Mouse (Mus musculus) adrenal gland, postnatal 36 days (tissue): Measurements from ENCODE around the gene Ncor2. TPM values are rescaled to one million over a fixed set of nuclear protein-coding genes. Genes with fewer than 3 reads are reported as not detected.

Experiments used
- DNase-seq, 2 experiments: peaks; one replicate each; pipeline ENCODE4 v3.0.0; 2021; ENCODE audit warnings: mixed read lengths in 1 of 2
- total RNA-seq, 2 experiments: library from RNA; stranded (reverse); gene quantifications; 2 replicates each; pipeline ENCODE4 v1.2.3; 2021

Ncor2 gene
- total RNA-seq, 2 experiments from 2014 or later: 217 to 310 TPM

GRCm38 (mm10) chr5:125066479-125067471 is 112.2 kb downstream of the Ncor2 start:
- DNase-seq: peak; percentile 88 to 91

GRCm38 (mm10) chr5:125063015-125063414 is 116.0 kb downstream of the Ncor2 start:
- peak; percentile 55 to 59 for DNase-seq

GRCm38 (mm10) chr5:125058267-125058668 is 120.8 kb downstream of the Ncor2 start:
- DNase-seq: peak; percentile 86 to 90

GRCm38 (mm10) chr5:125057555-125058266 is 121.3 kb downstream of the Ncor2 start:
- DNase-seq: peak in 1 of 2 experiments; percentile 31

- DNase-seq: peak; percentile 83 to 88
Measured at GRCm38 (mm10) chr5:125056696-125057554, 122.1 kb downstream of the Ncor2 start.

GRCm38 (mm10) chr5:125056331-125056695 is 122.7 kb downstream of the Ncor2 start:
- peak; percentile 69 to 76 for DNase-seq

- DNase-seq: no peak
Measured at GRCm38 (mm10) chr5:125055901-125056300, 123.1 kb downstream of the Ncor2 start.

GRCm38 (mm10) chr5:125053661-125054060 is 125.4 kb downstream of the Ncor2 start:
- DNase-seq: no peak

GRCm38 (mm10) chr5:125052603-125053488 is 126.2 kb downstream of the Ncor2 start:
- peak; percentile 90 to 91 for DNase-seq

GRCm38 (mm10) chr5:125052237-125052602 is 126.8 kb downstream of the Ncor2 start:
- peak in 1 of 2 experiments; percentile 41 for DNase-seq

- no peak for DNase-seq
Measured at GRCm38 (mm10) chr5:125049481-125049880, 129.5 kb downstream of the Ncor2 start.

- no peak for DNase-seq
Measured at GRCm38 (mm10) chr5:125046436-125046835, 132.6 kb downstream of the Ncor2 start.

GRCm38 (mm10) chr5:125045202-125045601 is 133.8 kb downstream of the Ncor2 start:
- no peak for DNase-seq

- no peak for DNase-seq
Measured at GRCm38 (mm10) chr5:125043448-125043847, 135.6 kb downstream of the Ncor2 start.

- DNase-seq: no peak
Measured at GRCm38 (mm10) chr5:125041578-125041977, 137.4 kb downstream of the Ncor2 start.

GRCm38 (mm10) chr5:125040128-125040584 is 138.9 kb downstream of the Ncor2 start:
- peak; percentile 87 to 92 for DNase-seq

- DNase-seq: peak; percentile 50 to 58
Measured at GRCm38 (mm10) chr5:125039377-125040027, 139.5 kb downstream of the Ncor2 start.

GRCm38 (mm10) chr5:125036483-125036882 is 142.5 kb downstream of the Ncor2 start:
- DNase-seq: no peak

GRCm38 (mm10) chr5:125028911-125029310 is 150.1 kb downstream of the Ncor2 start:
- DNase-seq: no peak

GRCm38 (mm10) chr5:125028371-125028770 is 150.6 kb downstream of the Ncor2 start:
- DNase-seq: no peak
